Mouse (Mus musculus): Measurements from ENCODE around the gene Taar2. TPM values are rescaled to one million over a fixed set of nuclear protein-coding genes. Genes with fewer than 3 reads are reported as not detected.

The Taar2 gene
- polyA plus RNA-seq, 1 experiment: not detected

DNA sequence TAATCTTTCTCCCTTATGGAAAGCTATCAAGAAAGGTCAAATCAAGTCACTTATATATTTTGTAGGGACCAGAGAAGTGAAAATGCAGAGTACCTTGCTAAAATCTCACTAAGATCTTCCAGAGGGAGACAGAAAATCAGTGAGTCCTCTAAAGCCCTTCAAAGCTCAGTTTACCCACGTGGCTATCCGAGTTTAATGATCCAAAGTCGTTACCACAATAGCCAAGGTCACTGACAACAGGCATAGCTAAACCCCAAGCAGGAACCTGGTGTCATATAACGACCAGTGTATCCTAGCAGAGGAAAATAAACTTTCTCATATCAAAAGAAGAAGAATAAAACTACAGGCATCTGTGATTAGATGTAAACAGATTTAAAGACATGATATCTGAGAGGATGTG is 759 bp upstream of the Taar2 start:
- no peak for TF ChIP-seq POLR2A (IDR thresholded peaks at IDR 0.05; ENCODE audit: insufficient read length, low read depth)
- TF ChIP-seq MYOD1 (IDR thresholded peaks at IDR 0.05; ENCODE audit: control insufficient read depth in 1 of 3, insufficient read length in 2 of 3, low read depth in 2 of 3): no peak
- TF ChIP-seq USF1 (IDR thresholded peaks at IDR 0.05; ENCODE audit: low read depth): no peak
- TF ChIP-seq MYOG (IDR thresholded peaks at IDR 0.05; ENCODE audit: control insufficient read depth in 1 of 3, insufficient read depth in 1 of 3, insufficient read length in 2 of 3, low read depth in 2 of 3): no peak
- no peak for TF ChIP-seq TCF12 (IDR thresholded peaks at IDR 0.05; ENCODE audit: insufficient read depth, poor library complexity, severe bottlenecking)
- no peak overlapping the region for H3K4me2 ChIP-seq (ENCODE audit: low read depth)
- no peaks in the 10 kb centered on the region for H3K79me2 ChIP-seq (ENCODE audit: control insufficient read depth, insufficient read depth)
- H3ac ChIP-seq (ENCODE audit: control insufficient read depth, insufficient read length): no peak overlapping the region
- no peak overlapping the region for H3K4me3 ChIP-seq
- peaks cover 4% of the 10 kb centered on the region for H3K27me3 ChIP-seq (ENCODE audit: control insufficient read depth, insufficient read depth, insufficient read length)
- no peaks in the 10 kb centered on the region for H3K36me3 ChIP-seq (ENCODE audit: control insufficient read depth, insufficient read depth)

DNA sequence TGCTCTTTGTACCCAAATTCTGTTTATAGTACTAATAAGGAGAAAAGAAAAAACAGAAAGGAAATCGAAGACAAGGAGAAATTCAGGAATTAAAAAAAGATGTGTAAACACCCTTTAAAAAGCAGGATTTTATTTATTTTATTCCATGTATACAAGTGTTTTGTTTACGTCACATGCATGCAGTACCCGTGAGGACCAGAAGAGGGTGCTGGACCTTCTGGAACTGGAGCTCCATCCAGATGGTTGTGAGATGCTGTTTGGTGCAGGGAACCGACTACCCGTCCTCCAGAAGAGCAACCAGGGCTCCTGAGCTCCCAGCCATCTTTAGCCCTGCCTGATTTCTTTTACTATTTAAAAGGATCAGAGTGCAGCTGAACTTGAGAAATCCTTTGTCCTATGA is 4.1 kb downstream of the Taar2 start:
- no peak overlapping the region for H3K4me2 ChIP-seq (ENCODE audit: low read depth)
- TF ChIP-seq POLR2A (IDR thresholded peaks at IDR 0.05; ENCODE audit: insufficient read length, low read depth): no peak
- TF ChIP-seq E2F4 (IDR thresholded peaks at IDR 0.05; ENCODE audit: insufficient read depth): no peak
- no peak for TF ChIP-seq MYOD1 (IDR thresholded peaks at IDR 0.05; ENCODE audit: control insufficient read depth in 1 of 3, insufficient read length in 2 of 3, low read depth in 2 of 3)
- no peak for TF ChIP-seq TCF12 (IDR thresholded peaks at IDR 0.05; ENCODE audit: insufficient read depth, poor library complexity, severe bottlenecking)
- no peak for TF ChIP-seq CEBPB (IDR thresholded peaks at IDR 0.05; ENCODE audit: insufficient read depth, poor library complexity, severe bottlenecking)
- TF ChIP-seq MAX (IDR thresholded peaks at IDR 0.05; ENCODE audit: low read depth): no peak
- no peak for TF ChIP-seq MYOG (IDR thresholded peaks at IDR 0.05; ENCODE audit: control insufficient read depth in 1 of 3, insufficient read depth in 1 of 3, insufficient read length in 2 of 3, low read depth in 2 of 3)
- no peak for TF ChIP-seq TCF3 (IDR thresholded peaks at IDR 0.05; ENCODE audit: insufficient read length, low read depth)
- no peak for TF ChIP-seq REST (IDR thresholded peaks at IDR 0.05; ENCODE audit: insufficient read depth, insufficient read length)
- TF ChIP-seq SRF (IDR thresholded peaks at IDR 0.05; ENCODE audit: control insufficient read depth, insufficient read length, low read depth): no peak
- TF ChIP-seq POLR2AphosphoS2 (IDR thresholded peaks at IDR 0.05; ENCODE audit: insufficient read length, low read depth): no peak
- TF ChIP-seq USF1 (IDR thresholded peaks at IDR 0.05; ENCODE audit: low read depth): no peak
- H3K36me3 ChIP-seq (ENCODE audit: control insufficient read depth, insufficient read depth): no peaks in the 10 kb centered on the region
- peaks cover 4% of the 10 kb centered on the region for H3K27me3 ChIP-seq (ENCODE audit: control insufficient read depth, insufficient read depth, insufficient read length)
- no peaks in the 10 kb centered on the region for H3K79me2 ChIP-seq (ENCODE audit: control insufficient read depth, insufficient read depth)
- no peak overlapping the region for H3ac ChIP-seq (ENCODE audit: control insufficient read depth, insufficient read length)
- no peak overlapping the region for H3K4me3 ChIP-seq

GRCm38 (mm10) chr10:23948026-23948425 is 9.7 kb downstream of the Taar2 start:
- Histone ChIP-seq H3ac (ENCODE audit: control insufficient read depth, insufficient read length) (no peak overlapping the region), H3K27me3 (ENCODE audit: control insufficient read depth, insufficient read depth, insufficient read length) (peaks cover 8% of the 10 kb centered on the region), H3K4me2 (ENCODE audit: low read depth) (no peak overlapping the region), H3K79me2 (ENCODE audit: control insufficient read depth, insufficient read depth) (no peaks in the 10 kb centered on the region), H3K4me3 (no peak overlapping the region), H3K36me3 (ENCODE audit: control insufficient read depth, insufficient read depth) (no peaks in the 10 kb centered on the region)
- no peak for TF ChIP-seq MAX (IDR thresholded peaks at IDR 0.05; ENCODE audit: low read depth)
- no peak for TF ChIP-seq MYOD1 (IDR thresholded peaks at IDR 0.05; ENCODE audit: control insufficient read depth in 1 of 3, insufficient read length in 2 of 3, low read depth in 2 of 3)

DNA sequence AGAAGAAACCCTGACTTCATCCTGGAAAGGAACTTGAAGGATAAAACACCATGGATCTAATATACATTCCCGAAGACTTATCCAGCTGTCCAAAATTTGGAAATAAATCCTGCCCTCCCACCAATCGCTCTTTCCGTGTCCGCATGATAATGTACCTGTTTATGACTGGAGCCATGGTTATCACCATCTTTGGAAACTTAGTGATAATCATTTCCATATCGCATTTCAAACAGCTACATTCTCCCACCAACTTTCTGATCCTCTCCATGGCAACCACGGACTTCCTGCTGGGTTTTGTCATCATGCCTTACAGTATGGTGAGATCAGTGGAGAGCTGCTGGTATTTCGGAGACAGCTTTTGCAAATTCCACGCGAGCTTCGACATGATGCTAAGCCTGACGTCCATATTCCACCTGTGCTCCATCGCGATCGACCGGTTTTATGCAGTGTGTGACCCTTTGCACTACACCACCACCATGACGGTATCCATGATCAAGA is 11.2 kb downstream of the Taar2 start, which contains the start of gene Taar3:
Taar3 (plus strand) TSS at position 51 of the 498 bp plus-strand sequence.
- H3K4me2 ChIP-seq (ENCODE audit: low read depth): no peak within 1 kb of the TSS
- peaks cover 8% of the 10 kb centered on the region for H3K27me3 ChIP-seq (ENCODE audit: control insufficient read depth, insufficient read depth, insufficient read length)
- no peak within 1 kb of the TSS for H3K4me3 ChIP-seq
- H3K36me3 ChIP-seq (ENCODE audit: control insufficient read depth, insufficient read depth): no peaks in the 10 kb centered on the region
- no peaks in the 10 kb centered on the region for H3K79me2 ChIP-seq (ENCODE audit: control insufficient read depth, insufficient read depth)
- TF ChIP-seq TCF3 (IDR thresholded peaks at IDR 0.05; ENCODE audit: insufficient read length, low read depth) (no peak), E2F4 (IDR thresholded peaks at IDR 0.05; ENCODE audit: insufficient read depth) (no peak), POLR2A (IDR thresholded peaks at IDR 0.05; ENCODE audit: insufficient read length, low read depth) (no peak), MAX (IDR thresholded peaks at IDR 0.05; ENCODE audit: low read depth) (no peak), CEBPB (IDR thresholded peaks at IDR 0.05; ENCODE audit: insufficient read depth, poor library complexity, severe bottlenecking) (no peak), REST (IDR thresholded peaks at IDR 0.05; ENCODE audit: insufficient read depth, insufficient read length) (no peak)
- H3ac ChIP-seq (ENCODE audit: control insufficient read depth, insufficient read length): no peak within 1 kb of the TSS

DNA sequence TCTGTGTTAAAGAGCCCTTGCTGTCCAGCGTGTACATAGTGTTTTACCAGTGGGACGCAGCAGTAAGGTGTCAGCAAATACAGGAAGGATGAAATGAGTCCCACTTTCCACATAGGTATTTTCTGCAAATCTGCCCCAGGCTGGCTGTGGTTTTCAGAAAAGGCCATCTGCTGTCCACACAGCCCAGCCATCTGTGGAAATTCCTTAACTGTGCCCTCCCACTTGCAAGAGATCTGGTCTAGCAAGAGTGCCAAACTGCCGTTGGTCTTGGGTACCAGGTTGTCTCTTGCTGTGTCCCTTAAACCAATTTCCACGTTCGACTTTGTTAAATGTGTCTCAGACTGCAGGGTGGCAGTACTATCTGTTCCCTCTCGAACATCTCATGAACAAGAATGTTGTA is 13.3 kb downstream of the Taar2 start:
- H3ac ChIP-seq (ENCODE audit: control insufficient read depth, insufficient read length): no peak overlapping the region
- H3K4me2 ChIP-seq (ENCODE audit: low read depth): no peak overlapping the region
- TF ChIP-seq E2F4 (IDR thresholded peaks at IDR 0.05; ENCODE audit: insufficient read depth): no peak
- TF ChIP-seq POLR2AphosphoS2 (IDR thresholded peaks at IDR 0.05; ENCODE audit: insufficient read length, low read depth): no peak
- TF ChIP-seq CEBPB (IDR thresholded peaks at IDR 0.05; ENCODE audit: insufficient read depth, poor library complexity, severe bottlenecking): no peak
- TF ChIP-seq USF1 (IDR thresholded peaks at IDR 0.05; ENCODE audit: low read depth): no peak
- TF ChIP-seq MYOG (IDR thresholded peaks at IDR 0.05; ENCODE audit: control insufficient read depth in 1 of 3, insufficient read depth in 1 of 3, insufficient read length in 2 of 3, low read depth in 2 of 3): no peak
- TF ChIP-seq TCF12 (IDR thresholded peaks at IDR 0.05; ENCODE audit: insufficient read depth, poor library complexity, severe bottlenecking): no peak
- TF ChIP-seq SRF (IDR thresholded peaks at IDR 0.05; ENCODE audit: control insufficient read depth, insufficient read length, low read depth): no peak
- TF ChIP-seq MYOD1 (IDR thresholded peaks at IDR 0.05; ENCODE audit: control insufficient read depth in 1 of 3, insufficient read length in 2 of 3, low read depth in 2 of 3): no peak
- no peak for TF ChIP-seq POLR2A (IDR thresholded peaks at IDR 0.05; ENCODE audit: insufficient read length, low read depth)
- no peak overlapping the region for H3K4me3 ChIP-seq
- H3K27me3 ChIP-seq (ENCODE audit: control insufficient read depth, insufficient read depth, insufficient read length): peaks cover 8% of the 10 kb centered on the region
- no peaks in the 10 kb centered on the region for H3K36me3 ChIP-seq (ENCODE audit: control insufficient read depth, insufficient read depth)
- H3K79me2 ChIP-seq (ENCODE audit: control insufficient read depth, insufficient read depth): no peaks in the 10 kb centered on the region
